Mouse (Mus musculus): ENCODE data around the gene Chil1.
A peak's percentile ranks its signal among the peaks of the same experiment; 100 is the strongest.

Chil1 gene

GRCm38 (mm10) chr1:134168985-134169697 lies 12.8 kb upstream of the Chil1 start:
- no peak for DNase-seq (ENCODE audit: low spot score)

DNA sequence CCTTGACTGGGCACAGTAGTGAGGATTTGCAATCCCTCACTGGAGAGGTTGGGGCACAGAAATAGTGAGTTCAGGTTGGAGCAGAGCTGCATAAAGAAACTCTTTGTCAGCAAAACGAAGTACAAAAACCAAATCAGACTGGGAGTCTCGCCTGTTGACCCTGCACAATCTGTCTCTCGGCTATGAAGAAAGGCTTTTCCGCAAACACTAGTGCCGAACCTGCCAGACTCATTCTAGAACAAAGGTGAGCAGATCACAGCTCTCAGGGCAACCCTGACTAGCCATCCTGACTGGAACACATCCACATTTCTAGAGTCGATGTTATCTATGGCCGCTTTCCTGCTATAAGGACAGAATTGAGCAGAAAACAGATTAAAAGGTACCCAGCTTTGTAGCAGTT lies 8.9 kb upstream of the Chil1 start:
- DNase-seq (ENCODE audit: low spot score): no peak

- DNase-seq (ENCODE audit: low spot score): no peak
These were observed 4.0 kb upstream of the Chil1 start for GRCm38 (mm10) chr1:134177976-134178375.

GRCm38 (mm10) chr1:134184089-134184488 lies 2.1 kb downstream of the Chil1 start:
- no peak for DNase-seq (ENCODE audit: low spot score)

- no peak for DNase-seq (ENCODE audit: low spot score)
These were observed 6.2 kb downstream of the Chil1 start for GRCm38 (mm10) chr1:134188217-134188616.

DNA sequence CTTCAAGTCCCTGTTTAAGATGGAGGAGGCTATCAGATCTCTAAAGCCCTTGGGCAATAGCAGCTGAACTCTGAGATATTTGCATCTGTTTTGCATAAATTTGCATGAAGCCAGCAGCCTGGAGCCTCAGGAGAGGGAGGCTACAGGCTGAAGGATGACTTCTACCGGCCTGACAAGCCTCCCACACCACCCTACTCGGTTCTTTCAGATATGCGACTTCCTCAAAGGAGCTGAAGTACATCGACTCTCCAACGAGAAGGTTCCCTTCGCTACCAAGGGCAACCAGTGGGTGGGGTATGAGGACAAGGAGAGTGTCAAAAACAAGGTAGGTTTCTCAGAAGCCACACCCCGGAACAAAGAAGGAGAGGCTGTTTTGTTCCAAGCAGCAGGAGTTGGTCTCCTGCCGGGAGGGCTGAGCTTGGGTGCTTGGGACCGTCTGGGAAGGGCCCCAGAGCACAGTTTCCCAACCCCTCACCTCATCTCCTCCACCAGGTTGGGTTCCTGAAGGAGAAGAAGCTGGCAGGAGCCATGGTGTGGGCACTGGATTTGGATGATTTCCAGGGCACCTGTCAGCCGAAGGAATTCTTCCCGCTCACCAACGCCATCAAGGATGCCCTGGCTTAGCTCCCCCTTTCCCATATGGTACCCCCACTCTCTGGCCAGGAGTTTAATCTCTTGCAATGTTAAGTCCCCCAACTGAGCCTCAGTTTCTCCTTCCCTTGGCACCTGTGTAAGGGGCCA lies 7.2 kb downstream of the Chil1 start:
- no peak for DNase-seq (ENCODE audit: low spot score)

GRCm38 (mm10) chr1:134191192-134191591 lies 9.2 kb downstream of the Chil1 start:
- no peak for DNase-seq (ENCODE audit: low spot score)

- DNase-seq (ENCODE audit: low spot score): no peak
These were observed 10.0 kb downstream of the Chil1 start for GRCm38 (mm10) chr1:134192024-134192423.

- no peak for DNase-seq (ENCODE audit: low spot score)
These were observed 11.2 kb downstream of the Chil1 start, which contains the start of gene Mybph for GRCm38 (mm10) chr1:134193126-134193525. TSS of gene Mybph (plus strand) at chr1:134193448.

DNA sequence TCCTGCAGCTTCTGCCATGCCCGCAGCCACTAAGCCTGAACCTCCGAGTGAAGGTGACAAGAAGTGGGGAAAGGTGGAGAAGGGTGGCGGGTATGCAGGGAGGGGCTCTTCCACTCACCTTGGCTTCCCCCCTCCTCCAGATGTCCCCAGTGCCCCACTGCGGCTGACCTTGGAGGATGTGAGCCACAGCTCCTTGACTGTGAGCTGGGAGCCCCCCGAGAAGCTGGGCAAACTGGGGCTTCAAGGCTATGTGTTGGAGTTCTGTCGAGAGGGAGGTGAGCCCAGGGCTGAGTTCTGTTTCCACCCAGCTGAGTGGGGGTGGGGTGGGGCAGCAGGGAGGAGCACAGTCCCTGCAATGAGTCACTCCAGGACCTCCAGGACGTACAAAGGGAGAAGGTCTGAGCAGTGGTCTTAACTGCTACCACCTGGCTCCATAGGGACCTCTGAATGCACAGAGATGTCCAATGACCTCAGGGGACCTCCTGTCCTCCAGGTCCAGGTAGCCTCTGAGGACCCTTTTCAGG lies 11.8 kb downstream of the Chil1 start:
- no peak for DNase-seq (ENCODE audit: low spot score)

GRCm38 (mm10) chr1:134194298-134195022 lies 12.5 kb downstream of the Chil1 start:
- no peak for DNase-seq (ENCODE audit: low spot score)

DNA sequence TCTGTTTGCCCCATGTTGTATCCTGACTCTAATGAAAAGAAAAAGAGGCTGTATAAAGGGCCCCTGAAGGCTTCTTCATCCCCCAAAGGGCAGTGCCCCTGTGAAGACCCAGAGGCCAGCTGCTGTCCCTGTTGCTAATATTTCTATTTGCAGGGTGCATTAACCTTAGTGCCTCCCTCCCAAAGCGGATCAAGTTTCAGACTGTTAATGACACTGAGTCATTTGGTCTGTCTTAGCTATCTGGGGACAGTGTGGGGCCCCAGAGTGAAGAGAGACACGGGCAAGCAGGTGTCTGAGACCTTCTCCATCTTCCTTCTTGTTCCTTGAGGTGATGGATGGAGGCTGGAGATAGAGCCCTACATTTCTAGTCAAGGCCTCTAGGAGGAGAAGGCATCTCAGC lies 13.1 kb downstream of the Chil1 start:
- DNase-seq (ENCODE audit: low spot score): no peak

- DNase-seq (ENCODE audit: low spot score): no peak
These were observed 13.6 kb downstream of the Chil1 start for GRCm38 (mm10) chr1:134195571-134195970.

- DNase-seq (ENCODE audit: low spot score): no peak
These were observed 14.0 kb downstream of the Chil1 start for GRCm38 (mm10) chr1:134195979-134196378.

- DNase-seq (ENCODE audit: low spot score): peak; percentile 56
These were observed 14.4 kb downstream of the Chil1 start for GRCm38 (mm10) chr1:134196386-134196785.

GRCm38 (mm10) chr1:134197325-134197982 lies 15.5 kb downstream of the Chil1 start:
- DNase-seq (ENCODE audit: low spot score): no peak

DNA sequence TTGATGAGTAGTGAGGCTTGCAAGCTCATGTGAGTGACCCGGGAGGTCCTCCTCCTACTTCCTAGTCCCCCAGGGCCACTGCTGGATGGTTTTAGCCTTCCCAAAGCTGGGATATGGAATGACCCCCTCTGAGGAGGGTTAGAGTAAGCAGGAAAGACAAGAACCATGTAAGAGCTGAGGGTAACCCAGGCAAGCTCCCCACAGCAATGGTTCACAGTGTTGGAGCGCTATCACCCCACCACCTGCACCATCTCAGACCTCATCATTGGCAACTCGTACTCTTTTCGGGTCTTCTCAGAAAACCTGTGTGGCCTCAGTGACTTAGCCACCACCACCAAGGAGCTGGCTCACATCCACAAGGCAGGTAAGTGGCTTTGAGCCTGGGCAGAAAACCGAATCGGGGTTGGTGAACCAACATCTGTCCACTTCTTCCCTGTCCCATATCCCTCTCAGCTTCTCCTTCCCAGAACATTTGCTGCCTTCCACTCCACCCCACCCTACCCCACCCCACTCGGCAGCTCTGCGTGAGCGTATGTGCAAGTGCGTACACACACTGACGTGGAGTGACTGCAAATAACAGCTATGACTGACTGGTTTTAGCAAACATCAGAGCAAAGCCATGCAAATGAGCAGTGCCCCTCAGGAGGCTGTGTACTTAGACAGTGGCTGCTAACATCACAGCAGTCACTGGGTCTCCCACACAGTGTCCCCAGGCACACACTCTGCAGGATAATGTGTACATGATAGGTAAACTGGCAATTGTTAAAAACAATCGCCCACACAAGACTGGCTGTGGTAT lies 16.4 kb downstream of the Chil1 start:
- no peak for DNase-seq (ENCODE audit: low spot score)

- no peak for DNase-seq (ENCODE audit: low spot score)
These were observed 18.5 kb downstream of the Chil1 start for GRCm38 (mm10) chr1:134200481-134200880.

GRCm38 (mm10) chr1:134200998-134201686 lies 19.2 kb downstream of the Chil1 start:
- no peak for DNase-seq (ENCODE audit: low spot score)

DNA sequence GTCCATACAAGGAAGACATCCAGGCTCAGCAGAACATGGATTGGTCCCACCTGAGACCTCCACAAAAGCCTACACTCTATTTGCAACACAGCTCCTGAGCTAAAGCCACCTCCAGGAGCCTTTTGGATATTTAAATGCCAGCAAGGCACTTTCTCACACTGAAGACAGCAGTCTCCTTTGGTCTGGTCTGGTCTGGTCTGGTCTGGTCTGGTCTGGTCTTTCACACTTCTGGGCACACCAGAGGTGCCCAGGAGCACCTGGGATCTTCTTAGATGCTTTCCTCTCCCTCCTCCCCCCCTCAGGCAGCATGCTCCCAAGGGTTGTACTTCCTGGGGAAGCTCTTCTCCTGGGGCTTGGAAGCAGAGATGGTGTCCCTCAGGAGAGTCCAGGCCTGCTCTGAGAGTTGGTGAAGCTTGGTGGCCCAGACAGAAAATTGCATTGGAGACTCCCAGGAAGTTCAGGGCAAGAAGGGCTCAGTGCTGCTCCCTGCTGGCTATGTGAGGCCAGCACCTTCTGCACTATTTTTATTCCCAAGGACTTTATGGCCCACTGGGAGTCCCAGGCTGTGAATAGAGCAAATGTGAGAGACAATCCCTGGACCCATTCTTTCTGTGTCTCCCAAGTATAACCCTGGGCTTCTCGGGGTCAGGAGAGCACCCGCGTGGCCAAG lies 19.9 kb downstream of the Chil1 start:
- no peak for DNase-seq (ENCODE audit: low spot score)
